Mouse (Mus musculus) kidney, embryonic 16.5 days (tissue): ENCODE measurements at regions not wholly inside any gene's neighbourhood (a gene's known extent, or its start where the extent isn't known, plus 50 kb on each side); places are given as distances from the start of the nearest gene placed in this dataset.

ENCODE experiments used
- ATAC-seq: fragments of 200-750 bp; cut with Nextera tagmentation; 2 replicates; pipeline ENCODE4 v1.8.0; 2017; ENCODE audit warnings: moderate TSS enrichment; ENCODE audit not compliant: low FRiP score, low TSS enrichment
- H3K27ac ChIP-seq: fragments of 300-500 bp; sonication (generic); 2 replicates; pipeline ENCODE4 v1.5.1; 2014; ENCODE audit warnings: low read length
- H3K27me3 ChIP-seq: fragments of 300-500 bp; sonication (generic); 2 replicates; pipeline ENCODE4 v1.6.1; 2014; ENCODE audit warnings: low read length, control low read depth, mixed read lengths; ENCODE audit not compliant: insufficient read depth
- H3K36me3 ChIP-seq: fragments of 300-500 bp; sonication (generic); 2 replicates; pipeline ENCODE4 v1.6.1; 2014; ENCODE audit warnings: low read length, control low read depth, mixed read lengths; ENCODE audit not compliant: insufficient read depth
- H3K4me1 ChIP-seq: fragments of 300-500 bp; sonication (generic); 2 replicates; pipeline ENCODE4 v1.6.1; 2014; ENCODE audit warnings: low read length, control low read depth, mixed read lengths; ENCODE audit not compliant: insufficient read depth
- H3K4me2 ChIP-seq: fragments of 300-500 bp; sonication (generic); replicated peaks from 2 replicates; pipeline ENCODE4 v1.6.1; 2014; ENCODE audit warnings: low read depth, low read length
- H3K4me3 ChIP-seq: fragments of 300-500 bp; sonication (generic); 2 replicates; pipeline ENCODE4 v1.5.1; 2014; ENCODE audit warnings: mild to moderate bottlenecking, low read length
- H3K9ac ChIP-seq: fragments of 300-500 bp; sonication (generic); replicated peaks from 2 replicates; pipeline ENCODE4 v1.6.1; 2014; ENCODE audit warnings: low read length
- H3K9me3 ChIP-seq: fragments of 300-500 bp; sonication (generic); 2 replicates; pipeline ENCODE4 v1.6.1; 2016; ENCODE audit warnings: low read length, control low read depth
- WGBS: fragments of 180-500 bp; shearing (Covaris S2); extraction: QIAGEN DNeasy Blood & Tissue Kit; methylation state at CpG from one replicate; pipeline ENCODE4 v1.1.7; 2014; 5-methylcytosine and 5-hydroxymethylcytosine counted together

DNA sequence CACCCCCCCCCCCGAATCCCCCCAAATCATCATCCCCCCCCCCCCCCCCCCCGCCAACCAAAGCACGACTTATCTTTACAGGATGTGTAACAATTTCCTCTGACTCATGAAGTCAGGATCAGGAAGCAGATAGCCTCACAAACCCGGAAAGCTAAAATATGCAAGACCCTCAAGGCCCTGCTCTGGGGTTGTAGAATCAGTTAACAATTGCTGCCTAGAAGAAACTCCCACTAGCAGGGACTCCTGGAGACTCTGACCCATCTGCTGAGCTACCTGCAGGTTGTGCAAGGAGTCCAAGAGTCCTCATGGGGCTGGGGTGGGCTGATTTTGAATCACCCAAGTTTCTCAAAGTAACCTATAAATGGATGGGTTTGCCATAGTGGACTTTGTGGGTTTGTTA lies 79.9 kb downstream of the Enc1 start:
- Histone ChIP-seq H3K9me3 (no peaks in the 10 kb centered on the region), H3K4me1 (peaks cover 9% of the 10 kb centered on the region), H3K36me3 (no peaks in the 10 kb centered on the region), H3K4me3 (no peak overlapping the region), H3K27me3 (no peaks in the 10 kb centered on the region; the same call in 1 of the 2 replicates), H3K27ac (peak overlapping the region; percentile 58; the same call in 1 of the 2 replicates), H3K9ac (no peak overlapping the region), H3K4me2 (no peak overlapping the region)
- no peak for ATAC-seq
- 26% methylated on average over 3 of the region's 4 CpGs for WGBS

GRCm38 (mm10) chr13:97320298-97320697 lies 79.4 kb downstream of the Enc1 start:
- Histone ChIP-seq H3K4me1 (peaks cover 9% of the 10 kb centered on the region), H3K4me3 (no peak overlapping the region), H3K9ac (no peak overlapping the region), H3K27me3 (no peaks in the 10 kb centered on the region; the same call in 1 of the 2 replicates), H3K36me3 (no peaks in the 10 kb centered on the region), H3K9me3 (no peaks in the 10 kb centered on the region), H3K27ac (peak overlapping the region; percentile 36; the same call in 1 of the 2 replicates), H3K4me2 (no peak overlapping the region)
- WGBS: 91% methylated on average over 1 of the region's 1 CpGs
- ATAC-seq: no peak

GRCm38 (mm10) chr13:97317633-97318032 lies 76.7 kb downstream of the Enc1 start:
- peaks cover 16% of the 10 kb centered on the region for H3K4me1 ChIP-seq
- no peak overlapping the region for H3K9ac ChIP-seq
- no peaks in the 10 kb centered on the region for H3K36me3 ChIP-seq
- no peaks in the 10 kb centered on the region; the same call in 1 of the 2 replicates for H3K27me3 ChIP-seq
- 17% methylated on average over 3 of the region's 3 CpGs for WGBS
- H3K4me3 ChIP-seq: no peak overlapping the region
- no peak overlapping the region for H3K4me2 ChIP-seq
- ATAC-seq: 0 out of 2 replicates have a peak, but pooled peaks have one; percentile 42
- no peak overlapping the region for H3K27ac ChIP-seq
- no peaks in the 10 kb centered on the region for H3K9me3 ChIP-seq

GRCm38 (mm10) chr13:97312420-97313370 lies 71.8 kb downstream of the Enc1 start:
- no peak for ATAC-seq
- Histone ChIP-seq H3K4me2 (no peak overlapping the region), H3K4me3 (no peak overlapping the region), H3K27ac (no peak overlapping the region), H3K4me1 (peaks cover 41% of the 10 kb centered on the region), H3K36me3 (no peaks in the 10 kb centered on the region), H3K27me3 (no peaks in the 10 kb centered on the region; the same call in 1 of the 2 replicates), H3K9me3 (no peaks in the 10 kb centered on the region), H3K9ac (no peak overlapping the region)
- 73% methylated on average over 16 of the region's 16 CpGs for WGBS

GRCm38 (mm10) chr13:97311340-97311739 lies 70.4 kb downstream of the Enc1 start:
- Histone ChIP-seq H3K4me2 (no peak overlapping the region), H3K4me3 (no peak overlapping the region), H3K9ac (no peak overlapping the region), H3K9me3 (no peaks in the 10 kb centered on the region), H3K36me3 (no peaks in the 10 kb centered on the region), H3K27me3 (no peaks in the 10 kb centered on the region; the same call in 1 of the 2 replicates), H3K27ac (peak overlapping the region; percentile 78), H3K4me1 (peaks cover 36% of the 10 kb centered on the region)
- ATAC-seq: peak; percentile 72
- WGBS: 3% methylated on average over 4 of the region's 4 CpGs

- H3K27me3 ChIP-seq: no peaks in the 10 kb centered on the region; the same call in 1 of the 2 replicates
- H3K27ac ChIP-seq: peak overlapping the region; percentile 78
- H3K36me3 ChIP-seq: no peaks in the 10 kb centered on the region
- no peaks in the 10 kb centered on the region for H3K9me3 ChIP-seq
- 21% methylated on average over 3 of the region's 3 CpGs for WGBS
- ATAC-seq: peak; percentile 77
- H3K9ac ChIP-seq: no peak overlapping the region
- peaks cover 36% of the 10 kb centered on the region for H3K4me1 ChIP-seq
- H3K4me2 ChIP-seq: no peak overlapping the region
- H3K4me3 ChIP-seq: no peak overlapping the region
Measured at GRCm38 (mm10) chr13:97310855-97311189, 69.9 kb downstream of the Enc1 start.

DNA sequence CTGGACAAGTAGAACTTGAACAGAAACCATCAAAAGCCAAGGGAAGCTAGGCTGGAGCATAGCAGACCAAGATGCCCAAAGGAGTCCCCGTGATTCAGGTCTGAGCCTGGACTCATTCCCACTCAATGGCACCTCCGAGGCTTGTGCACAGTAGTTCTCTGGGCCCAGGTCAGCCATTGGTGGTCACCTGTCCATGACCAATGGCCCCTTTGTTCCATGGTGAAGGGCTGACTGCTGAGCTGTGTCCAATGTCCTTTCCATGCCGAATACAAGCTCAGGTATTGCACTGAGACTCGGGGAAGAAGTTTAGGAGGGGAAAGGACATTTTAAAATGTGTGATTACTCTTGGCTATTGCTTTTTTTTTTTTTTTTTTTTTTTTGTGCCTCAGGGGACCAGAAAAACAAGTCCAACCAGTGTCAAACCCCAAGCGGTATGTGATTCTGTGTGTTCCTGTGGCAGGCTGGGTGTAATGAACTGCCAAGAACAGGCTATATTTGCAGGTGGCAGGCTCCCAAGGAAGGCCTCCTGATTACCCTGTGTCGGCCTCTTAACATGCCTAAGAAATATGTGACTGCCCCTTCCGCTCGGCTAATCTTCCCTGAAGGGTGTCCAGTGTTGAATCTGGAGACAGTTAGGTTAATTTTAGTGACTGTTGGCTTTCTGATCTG lies 69.4 kb downstream of the Enc1 start:
- Histone ChIP-seq H3K9me3 (no peaks in the 10 kb centered on the region), H3K36me3 (no peaks in the 10 kb centered on the region), H3K27me3 (no peaks in the 10 kb centered on the region), H3K27ac (peak overlapping the region; percentile 78), H3K4me2 (no peak overlapping the region), H3K9ac (no peak overlapping the region), H3K4me3 (no peak overlapping the region), H3K4me1 (peaks cover 36% of the 10 kb centered on the region)
- WGBS: 24% methylated on average over 8 of the region's 8 CpGs
- ATAC-seq: peak; percentile 86

GRCm38 (mm10) chr13:97309411-97309810 lies 68.5 kb downstream of the Enc1 start:
- Histone ChIP-seq H3K4me3 (no peak overlapping the region), H3K9ac (no peak overlapping the region), H3K27ac (peak overlapping the region; percentile 78; the same call in 1 of the 2 replicates), H3K4me2 (no peak overlapping the region), H3K36me3 (no peaks in the 10 kb centered on the region), H3K27me3 (no peaks in the 10 kb centered on the region), H3K9me3 (no peaks in the 10 kb centered on the region), H3K4me1 (peaks cover 36% of the 10 kb centered on the region)
- WGBS: 64% methylated on average over 3 of the region's 3 CpGs
- ATAC-seq: no peak

DNA sequence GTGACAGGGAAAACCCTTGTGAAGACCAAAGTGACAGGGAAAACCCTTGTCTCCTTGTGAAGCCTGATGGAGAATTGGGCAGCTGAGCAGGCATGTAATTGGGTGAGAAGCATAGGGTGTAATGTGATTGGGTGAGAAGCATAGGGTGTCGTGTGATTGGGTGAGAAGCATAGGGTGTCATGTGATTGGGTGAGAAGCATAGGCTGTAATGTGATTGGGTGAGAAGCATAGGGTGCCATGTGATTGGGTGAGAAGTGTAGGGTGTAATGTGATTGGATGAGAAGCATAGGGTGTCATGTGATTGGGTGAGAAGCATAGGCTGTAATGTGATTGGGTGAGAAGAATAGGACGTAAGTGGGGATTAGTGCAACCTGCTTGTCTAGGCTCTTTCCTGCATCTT lies 67.5 kb downstream of the Enc1 start:
- Histone ChIP-seq H3K4me2 (no peak overlapping the region), H3K4me1 (peaks cover 36% of the 10 kb centered on the region), H3K36me3 (no peaks in the 10 kb centered on the region), H3K4me3 (no peak overlapping the region), H3K27ac (no peak overlapping the region), H3K9ac (no peak overlapping the region), H3K9me3 (no peaks in the 10 kb centered on the region), H3K27me3 (no peaks in the 10 kb centered on the region)
- 98% methylated on average over 2 of the region's 2 CpGs for WGBS
- no peak for ATAC-seq
